Mouse (Mus musculus): Measurements from ENCODE around the gene Ppp1r21.

DNA sequence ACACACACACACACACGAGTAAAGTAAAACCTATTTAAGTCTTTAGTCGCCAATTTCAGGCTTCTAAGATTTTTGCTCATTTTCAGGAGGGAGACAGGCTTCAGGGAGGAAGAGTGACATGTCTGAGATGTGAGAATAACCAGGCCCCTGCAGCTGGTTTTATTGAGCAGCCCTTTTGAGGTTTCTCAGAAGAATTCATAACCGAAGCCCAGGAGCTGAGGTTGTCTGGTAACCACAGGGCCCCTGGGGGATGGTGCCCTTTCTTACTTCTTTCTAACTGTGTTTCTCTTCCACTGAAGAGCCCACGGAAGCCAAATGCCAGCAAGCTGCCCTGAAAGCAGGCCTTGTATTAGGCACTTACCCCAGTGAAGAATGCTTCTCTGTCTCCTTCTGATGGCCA is 91.0 kb downstream of the Ppp1r21 start:
- TF ChIP-seq GATA1 (IDR thresholded peaks at IDR 0.05; ENCODE audit: low read length) (no peak), TAL1 (IDR thresholded peaks at IDR 0.05; ENCODE audit: low read length) (no peak)

Measured in erythroblast, embryonic 14.5 days (primary cell).